Mouse (Mus musculus): ENCODE data around the gene Chrng.
A peak's percentile ranks its signal among the peaks of the same experiment; 100 is the strongest.

GRCm38 (mm10) chr1:87184751-87185139 is 19.7 kb upstream of the Chrng start:
- TF ChIP-seq CTCF (IDR thresholded peaks at IDR 0.05; ENCODE audit: low read depth, low read length) (peak; percentile 92), POLR2A (IDR thresholded peaks at IDR 0.05; ENCODE audit: extremely low read depth, insufficient read depth, low read length) (no peak)

Data from liver, adult 2 months (tissue).